Mouse (Mus musculus) induced T-regulatory cell, adult 2 months (primary cell): ENCODE results near the gene Col4a2.

Experiments
- DNase-seq: peaks from one replicate; pipeline ENCODE4 v3.0.0-alpha.2; 2012; ENCODE audit warnings: low read depth

Gene Col4a2

GRCm38 (mm10) chr8:11296282-11296943 lies 16.2 kb upstream of the Col4a2 start:
- no peak for DNase-seq

GRCm38 (mm10) chr8:11297141-11297838 lies 15.3 kb upstream of the Col4a2 start:
- no peak for DNase-seq

- DNase-seq: no peak
Observed at GRCm38 (mm10) chr8:11298531-11299316, 13.9 kb upstream of the Col4a2 start.

- DNase-seq: no peak
Observed at GRCm38 (mm10) chr8:11299317-11299602, 13.3 kb upstream of the Col4a2 start.

GRCm38 (mm10) chr8:11300436-11300835 lies 12.2 kb upstream of the Col4a2 start:
- DNase-seq: no peak

- no peak for DNase-seq
Observed at GRCm38 (mm10) chr8:11304027-11304601, 8.5 kb upstream of the Col4a2 start.

GRCm38 (mm10) chr8:11305539-11305938 lies 7.1 kb upstream of the Col4a2 start:
- no peak for DNase-seq

GRCm38 (mm10) chr8:11307451-11307850 lies 5.2 kb upstream of the Col4a2 start:
- no peak for DNase-seq

GRCm38 (mm10) chr8:11308570-11308998 lies 4.0 kb upstream of the Col4a2 start:
- no peak for DNase-seq

GRCm38 (mm10) chr8:11309226-11309625 lies 3.4 kb upstream of the Col4a2 start:
- DNase-seq: no peak

- DNase-seq: no peak
Observed at GRCm38 (mm10) chr8:11310049-11310448, 2.6 kb upstream of the Col4a2 start.

- DNase-seq: no peak
Observed at GRCm38 (mm10) chr8:11311681-11312348, 790 bp upstream of the Col4a2 start.

GRCm38 (mm10) chr8:11313176-11314111 lies 839 bp downstream of the Col4a2 start:
- no peak for DNase-seq

- DNase-seq: no peak
Observed at GRCm38 (mm10) chr8:11314613-11315012, 2.0 kb downstream of the Col4a2 start.

GRCm38 (mm10) chr8:11315179-11315943 lies 2.8 kb downstream of the Col4a2 start:
- DNase-seq: no peak

GRCm38 (mm10) chr8:11316118-11316517 lies 3.5 kb downstream of the Col4a2 start:
- no peak for DNase-seq

- no peak for DNase-seq
Observed at GRCm38 (mm10) chr8:11319405-11319804, 6.8 kb downstream of the Col4a2 start.

- no peak for DNase-seq
Observed at GRCm38 (mm10) chr8:11321841-11322240, 9.2 kb downstream of the Col4a2 start.

GRCm38 (mm10) chr8:11322724-11323585 lies 10.3 kb downstream of the Col4a2 start:
- DNase-seq: no peak
